Mouse (Mus musculus): ENCODE results near the gene Kcnj2. TPM values are rescaled to one million over a fixed set of nuclear protein-coding genes. Genes with fewer than 3 reads are reported as not detected.

Gene Kcnj2
- polyA plus RNA-seq (2012; rRNA removed; ENCODE audit: low replicate concordance) = 1.3 and 2.6 TPM in 2 replicates

GRCm38 (mm10) chr11:111065635-111066298 is at the start of gene Kcnj2:
Gene Kcnj2, plus strand, starts transcription at chr11:111066164.

Other genes with a start within 250 kb of the Kcnj2 start
- gene Kcnj16, start 98.1 kb upstream of the Kcnj2 start, polyA plus RNA-seq (2012; rRNA removed; ENCODE audit: low replicate concordance) = 0.06 and 0.19 TPM in 2 replicates